Mouse (Mus musculus) intestine, postnatal 0 days (tissue): Measurements from ENCODE around the gene Prr36. TPM values are rescaled to one million over a fixed set of nuclear protein-coding genes. Genes with fewer than 3 reads are reported as not detected.

Source experiments
- ATAC-seq: fragments of 200-750 bp; cut with Nextera tagmentation; 2 replicates; pipeline ENCODE4 v1.8.0; 2017; ENCODE audit warnings: mild to moderate bottlenecking, moderate TSS enrichment, moderate library complexity
- H3K27ac ChIP-seq: fragments of 300-500 bp; sonication (generic); 2 replicates; pipeline ENCODE4 v1.5.1; 2014; ENCODE audit warnings: mild to moderate bottlenecking, low read depth, low read length, moderate library complexity
- H3K27me3 ChIP-seq: fragments of 300-500 bp; sonication (generic); replicated peaks from 2 replicates; pipeline ENCODE4 v1.6.1; 2014; ENCODE audit warnings: low read length, mixed read lengths; ENCODE audit not compliant: control insufficient read depth, insufficient read depth
- H3K36me3 ChIP-seq: fragments of 300-500 bp; sonication (generic); 2 replicates; pipeline ENCODE4 v1.6.1; 2014; ENCODE audit warnings: mild to moderate bottlenecking, moderate library complexity; ENCODE audit not compliant: control insufficient read depth, insufficient read depth
- H3K4me1 ChIP-seq: fragments of 300-500 bp; sonication (generic); replicated peaks from 2 replicates; pipeline ENCODE4 v1.6.1; 2014; ENCODE audit warnings: antibody characterized with exemption, low read length, mixed read lengths; ENCODE audit not compliant: control insufficient read depth, insufficient read depth
- H3K4me2 ChIP-seq: fragments of 300-500 bp; sonication (generic); replicated peaks from 2 replicates; pipeline ENCODE4 v1.6.1; 2014; ENCODE audit warnings: low read depth, mild to moderate bottlenecking, moderate library complexity
- H3K4me3 ChIP-seq: fragments of 300-500 bp; sonication (generic); 2 replicates; pipeline ENCODE4 v1.5.1; 2014; ENCODE audit warnings: low read depth, low read length
- H3K9ac ChIP-seq: fragments of 300-500 bp; sonication (generic); 2 replicates; pipeline ENCODE4 v1.6.1; 2014; ENCODE audit warnings: mild to moderate bottlenecking, low read depth, low read length
- H3K9me3 ChIP-seq: fragments of 300-500 bp; sonication (generic); 2 replicates; pipeline ENCODE4 v1.6.1; 2016; ENCODE audit warnings: mixed run types; ENCODE audit not compliant: control insufficient read depth
- CTCF ChIP-seq: sonication (generic); IDR thresholded peaks from 2 replicates; pipeline ENCODE4 v1.5.1; 2016; ENCODE audit warnings: low read depth, mild to moderate bottlenecking, control low read depth, antibody characterized with exemption, moderate library complexity
- WGBS: fragments of 180-500 bp; shearing (Covaris S2); extraction: QIAGEN DNeasy Blood & Tissue Kit; methylation state at CpG from one replicate; pipeline ENCODE4 v1.1.7; 2014; 5-methylcytosine and 5-hydroxymethylcytosine counted together
- polyA plus RNA-seq: library from polyadenylated mRNA; unstranded; fragments of >200 nt; fragmentation: Nextera tagmentation; extraction: Ambion mirVana; gene quantifications from 2 replicates; pipeline ENCODE4 v1.2.1, GENCODE M21; 2015

Gene Prr36
- polyA plus RNA-seq, 1 experiment from 2014 or later: 0.99 TPM

DNA sequence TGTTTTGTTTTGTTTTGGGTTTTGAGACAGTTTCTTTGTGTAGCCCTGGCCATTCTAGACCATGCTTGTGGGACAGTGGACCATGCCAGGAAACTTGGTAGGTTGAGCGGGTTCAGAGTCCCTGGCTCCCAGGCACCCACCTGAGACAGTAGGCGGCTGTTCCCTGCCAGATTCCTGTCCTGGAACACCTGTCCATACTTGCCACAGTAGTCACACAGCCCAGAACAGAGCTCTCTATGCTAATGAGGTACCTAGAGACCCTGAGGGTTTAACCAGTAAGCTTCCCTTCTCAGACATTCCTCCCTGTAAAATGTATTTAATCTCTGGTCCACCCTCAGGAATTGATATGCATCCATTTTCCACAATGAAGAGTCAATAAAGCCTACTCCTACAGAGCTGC lies 43.2 kb downstream of the Prr36 start:
- H3K27ac ChIP-seq: no peak overlapping the region
- no peaks in the 10 kb centered on the region for H3K36me3 ChIP-seq
- no peaks in the 10 kb centered on the region for H3K9me3 ChIP-seq
- 92% methylated on average over 2 of the region's 2 CpGs for WGBS
- H3K27me3 ChIP-seq: no peaks in the 10 kb centered on the region
- H3K4me2 ChIP-seq: no peak overlapping the region
- no peak for TF ChIP-seq CTCF
- H3K4me3 ChIP-seq: no peak overlapping the region
- H3K9ac ChIP-seq: no peak overlapping the region
- H3K4me1 ChIP-seq: no peaks in the 10 kb centered on the region
- ATAC-seq: no peak

DNA sequence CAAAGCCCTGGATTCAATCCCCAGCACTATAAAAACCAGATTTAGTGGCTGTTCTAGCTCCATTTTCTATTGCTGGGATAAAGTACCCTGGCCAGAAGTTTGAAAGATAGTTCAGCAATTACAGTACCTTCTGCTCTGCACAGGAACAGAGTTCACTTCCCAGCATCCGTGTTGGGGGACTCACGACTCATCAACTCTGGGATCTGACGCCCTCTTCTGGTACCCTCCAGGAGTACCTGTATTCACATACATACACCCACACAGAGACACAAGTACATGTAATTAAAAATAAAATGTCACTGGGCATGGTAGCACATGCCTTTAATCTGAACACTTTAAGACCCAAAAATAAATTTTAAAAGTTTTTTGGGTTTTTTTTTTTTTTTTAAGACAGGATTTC lies 44.8 kb downstream of the Prr36 start:
- no peak overlapping the region for H3K4me3 ChIP-seq
- H3K27ac ChIP-seq: no peak overlapping the region
- no peaks in the 10 kb centered on the region for H3K36me3 ChIP-seq
- no peak for TF ChIP-seq CTCF
- no peaks in the 10 kb centered on the region for H3K4me1 ChIP-seq
- H3K4me2 ChIP-seq: no peak overlapping the region
- ATAC-seq: no peak
- H3K27me3 ChIP-seq: no peaks in the 10 kb centered on the region
- H3K9ac ChIP-seq: no peak overlapping the region
- no peaks in the 10 kb centered on the region for H3K9me3 ChIP-seq
- WGBS: 74% methylated on average over 3 of the region's 3 CpGs

DNA sequence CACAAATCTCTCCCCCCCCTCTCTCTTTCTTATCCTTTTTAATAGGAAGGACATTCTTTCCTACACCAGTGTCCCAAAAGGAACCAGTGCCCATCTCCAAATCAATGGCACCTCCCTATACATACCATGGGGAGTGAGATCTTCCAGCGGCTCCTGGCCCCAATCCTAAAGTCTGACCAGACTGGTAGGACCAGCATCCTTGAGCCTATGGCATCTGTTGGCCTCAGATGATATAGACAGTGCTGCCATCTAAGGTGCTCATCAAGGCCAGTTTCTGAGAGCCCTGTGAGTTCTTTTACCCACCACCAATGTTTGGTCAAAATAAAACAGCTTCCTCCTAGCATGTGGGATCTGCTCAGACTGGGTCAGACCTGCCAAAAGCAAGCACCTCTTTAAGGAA lies 49.3 kb downstream of the Prr36 start:
- WGBS: 83% methylated on average over 1 of the region's 1 CpGs

DNA sequence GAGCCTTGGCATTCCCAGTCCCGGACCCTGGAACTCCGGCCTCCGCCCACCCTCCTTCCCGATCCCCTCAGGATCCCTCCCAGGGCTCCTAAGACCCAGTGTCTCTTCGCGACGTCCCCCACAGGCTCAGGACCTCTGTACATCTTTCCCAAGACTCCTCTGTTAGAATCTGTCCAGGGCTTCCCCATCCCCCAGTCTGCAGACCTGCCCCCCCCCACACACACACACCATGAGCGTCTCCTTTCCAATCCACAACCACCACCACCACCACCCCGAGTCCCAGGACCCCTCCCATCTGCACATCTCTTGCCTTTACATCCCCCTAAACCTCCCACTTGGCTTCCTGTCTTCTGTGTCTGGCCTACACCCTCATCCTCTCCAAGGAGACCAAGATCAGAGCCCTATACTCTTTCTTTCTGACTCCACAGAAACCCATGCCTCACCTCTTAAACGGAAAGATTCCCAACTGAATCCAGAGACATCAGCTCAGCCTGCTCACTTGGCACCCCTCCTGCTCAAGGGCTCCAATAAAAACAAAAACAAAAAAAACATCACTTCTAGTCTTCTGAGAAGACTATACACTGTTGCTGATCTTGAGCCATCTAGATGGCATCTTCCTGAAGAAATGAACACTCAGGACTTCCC lies 50.3 kb downstream of the Prr36 start:
- H3K9ac ChIP-seq: peak overlapping the region; percentile 69
- no peak for ATAC-seq
- no peaks in the 10 kb centered on the region for H3K9me3 ChIP-seq
- no peaks in the 10 kb centered on the region for H3K36me3 ChIP-seq
- H3K4me3 ChIP-seq: peak overlapping the region; percentile 82
- peak overlapping the region; percentile 89 for H3K4me2 ChIP-seq
- H3K27me3 ChIP-seq: no peaks in the 10 kb centered on the region
- H3K4me1 ChIP-seq: no peaks in the 10 kb centered on the region
- 17% methylated on average over 9 of the region's 10 CpGs for WGBS
- TF ChIP-seq CTCF: no peak
- no peak overlapping the region for H3K27ac ChIP-seq

More for the DNA sequence above, 49.3 kb downstream of the Prr36 start:
- Histone ChIP-seq H3K27ac (no peak overlapping the region), H3K4me3 (no peak overlapping the region), H3K4me1 (no peaks in the 10 kb centered on the region), H3K4me2 (no peak overlapping the region), H3K27me3 (no peaks in the 10 kb centered on the region), H3K36me3 (no peaks in the 10 kb centered on the region), H3K9ac (no peak overlapping the region), H3K9me3 (no peaks in the 10 kb centered on the region)
- ATAC-seq: no peak
- no peak for TF ChIP-seq CTCF

DNA sequence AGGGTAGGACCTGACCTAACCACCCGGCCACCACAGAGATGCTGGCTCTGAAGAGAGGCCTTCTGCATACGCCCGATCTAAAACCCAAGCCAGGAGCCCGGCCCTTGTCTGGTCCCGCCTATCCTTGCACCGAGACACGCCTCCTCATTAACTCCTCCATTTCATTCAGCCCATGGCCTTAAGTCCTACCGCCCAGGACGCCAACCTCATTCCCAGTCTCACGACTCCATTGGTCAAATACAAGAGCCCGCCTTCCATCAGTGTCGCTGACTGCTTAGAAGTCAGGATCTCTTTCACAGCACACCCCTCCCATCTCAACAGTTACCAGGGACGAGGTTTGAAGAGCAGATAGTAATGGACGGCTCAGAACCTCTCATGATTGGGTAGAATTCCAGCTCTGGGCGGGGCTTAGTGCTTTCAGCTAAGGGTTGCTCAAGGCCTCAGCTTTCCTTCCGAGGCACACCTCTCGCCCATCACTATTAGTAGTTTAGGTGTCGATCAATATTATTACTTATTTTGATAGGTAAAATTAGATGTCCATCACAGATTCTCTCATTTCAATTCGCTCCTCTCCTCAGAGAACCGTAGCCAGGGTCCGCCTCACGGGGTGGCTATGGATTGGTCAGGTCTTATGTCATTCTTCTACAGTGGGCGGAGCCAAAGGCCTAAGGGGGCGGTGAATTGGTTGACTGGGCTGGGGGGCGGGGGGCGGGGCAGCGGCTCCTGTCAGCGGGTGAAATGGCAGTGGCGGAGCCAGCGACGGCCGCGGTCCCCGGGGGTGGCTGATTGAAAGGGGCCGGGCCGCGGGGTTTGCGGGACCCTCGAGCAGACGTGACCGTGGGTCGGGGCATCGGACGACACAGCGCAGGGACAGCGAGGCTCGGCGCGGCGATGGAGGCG lies 51.2 kb downstream of the Prr36 start, which contains the start of gene Evi5l:
TSS of gene Evi5l (plus strand) at position 716 of the 900 bp plus-strand sequence.
- H3K4me2 ChIP-seq: peak within 1 kb of the TSS; percentile 89
- H3K36me3 ChIP-seq: no peaks in the 10 kb centered on the region
- no peaks in the 10 kb centered on the region for H3K9me3 ChIP-seq
- peak within 1 kb of the TSS; percentile 82 for H3K4me3 ChIP-seq
- no peak for TF ChIP-seq CTCF
- peak within 1 kb of the TSS; percentile 69 for H3K9ac ChIP-seq
- H3K4me1 ChIP-seq: no peaks in the 10 kb centered on the region
- H3K27ac ChIP-seq: no peak within 1 kb of the TSS
- H3K27me3 ChIP-seq: no peaks in the 10 kb centered on the region
- ATAC-seq: peak; percentile 99
- WGBS: under 1% methylated on average over 51 of the region's 51 CpGs

DNA sequence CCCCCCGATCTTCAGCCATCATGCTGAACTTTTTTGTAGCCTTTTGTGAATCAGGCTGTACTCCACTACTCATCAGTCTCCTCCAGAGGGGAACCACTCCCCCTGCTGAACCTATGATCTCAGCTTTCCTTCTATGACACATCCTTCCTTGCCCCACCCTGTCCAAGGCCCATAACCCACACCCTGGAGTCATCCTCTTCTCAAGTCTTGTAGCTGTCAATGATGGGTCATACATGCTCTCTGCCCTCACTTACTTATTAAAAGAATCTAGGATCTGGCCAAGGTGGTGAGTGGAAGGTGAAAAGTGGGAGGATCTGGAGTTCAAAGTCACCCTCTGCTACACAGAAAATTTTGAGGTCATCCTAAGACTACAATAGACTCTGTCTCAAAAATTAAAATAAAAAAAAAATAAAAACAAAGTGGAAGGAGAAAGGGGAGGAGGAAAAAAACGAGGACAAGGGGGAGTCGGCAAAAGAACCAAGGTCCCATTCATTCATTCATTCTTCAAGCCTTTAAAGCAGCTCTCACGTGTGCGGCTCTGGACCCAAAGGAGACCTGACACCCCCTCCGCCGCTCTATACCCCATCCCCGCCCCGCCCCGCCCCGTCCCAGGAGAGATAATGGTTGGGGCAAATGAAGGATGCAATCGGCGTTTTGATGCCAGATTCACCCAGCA lies 51.9 kb downstream of the Prr36 start:
- Histone ChIP-seq H3K36me3 (no peaks in the 10 kb centered on the region), H3K4me3 (peak overlapping the region; percentile 82), H3K9ac (peak overlapping the region; percentile 40; the same call in 1 of the 2 replicates), H3K27ac (no peak overlapping the region), H3K27me3 (no peaks in the 10 kb centered on the region), H3K9me3 (no peaks in the 10 kb centered on the region), H3K4me2 (peak overlapping the region; percentile 76), H3K4me1 (no peaks in the 10 kb centered on the region)
- no peak for ATAC-seq
- TF ChIP-seq CTCF: no peak
- WGBS: 11% methylated on average over 13 of the region's 13 CpGs
